Mouse (Mus musculus) G1E-ER4 (cell line): ENCODE data around the gene Hoxc11. TPM values are rescaled to one million over a fixed set of nuclear protein-coding genes. Genes with fewer than 3 reads are reported as not detected.

Experiments
- GATA1 ChIP-seq: IDR thresholded peaks from one replicate; pipeline ENCODE4 v1.8.0; 2012; ENCODE audit warnings: low read length, inconsistent platforms
- polyA plus RNA-seq: library from polyadenylated mRNA; stranded (reverse); fragments of >175 nt; gene quantifications from 2 replicates; pipeline ENCODE4 v1.2.3, GENCODE M21; 2012

Gene Hoxc11
- polyA plus RNA-seq, 1 experiment = not detected

GRCm38 (mm10) chr15:102927032-102927645 is 27.1 kb upstream of the Hoxc11 start:
- no peak for TF ChIP-seq GATA1

- TF ChIP-seq GATA1 = no peak
Observed at GRCm38 (mm10) chr15:102931706-102932358, 22.4 kb upstream of the Hoxc11 start.

DNA sequence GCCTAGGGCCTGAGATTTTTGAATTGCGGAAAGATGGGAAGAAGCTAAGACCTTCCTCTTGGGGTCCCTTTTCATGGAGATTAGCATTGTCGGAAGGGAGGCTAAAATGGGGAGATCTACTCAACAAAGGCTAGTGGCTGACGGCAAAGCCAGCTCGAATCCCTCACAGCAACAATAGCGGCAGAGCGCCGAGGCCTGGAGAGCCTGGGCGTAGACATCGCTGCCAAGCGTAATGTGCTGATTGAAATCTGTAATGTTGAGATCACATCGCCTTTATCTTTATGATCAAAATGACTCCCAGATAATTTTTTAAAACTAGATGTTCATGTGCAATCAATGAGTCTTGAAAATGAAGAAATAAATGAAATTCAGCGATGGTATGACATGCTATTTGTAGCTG is 19.8 kb upstream of the Hoxc11 start:
- TF ChIP-seq GATA1 = no peak

DNA sequence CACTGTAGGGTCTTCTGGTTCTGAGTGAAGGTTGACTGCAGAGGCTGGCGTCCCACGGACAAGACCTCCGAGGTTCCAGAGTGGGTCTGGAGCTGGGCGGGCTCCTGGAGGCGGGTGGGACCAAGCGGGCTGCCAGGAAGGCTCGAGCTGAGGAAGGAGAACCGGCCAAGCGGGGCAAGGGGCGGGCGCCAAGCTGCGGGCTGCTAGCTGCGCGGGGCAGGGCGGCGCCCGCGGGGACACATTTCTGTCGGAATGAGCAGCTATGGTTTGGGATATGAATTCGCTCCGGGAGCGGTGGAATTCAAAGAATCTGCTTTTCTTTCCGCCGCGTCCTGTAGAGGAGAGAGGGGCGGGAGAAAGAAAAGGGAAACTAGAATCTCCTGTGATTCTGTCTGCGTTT is 19.3 kb upstream of the Hoxc11 start:
- TF ChIP-seq GATA1 = no peak

- TF ChIP-seq GATA1 = no peak
Observed at GRCm38 (mm10) chr15:102936279-102936972, 17.8 kb upstream of the Hoxc11 start, which contains the start of gene Hoxc12. TSS of gene Hoxc12 (plus strand) at chr15:102936757.

DNA sequence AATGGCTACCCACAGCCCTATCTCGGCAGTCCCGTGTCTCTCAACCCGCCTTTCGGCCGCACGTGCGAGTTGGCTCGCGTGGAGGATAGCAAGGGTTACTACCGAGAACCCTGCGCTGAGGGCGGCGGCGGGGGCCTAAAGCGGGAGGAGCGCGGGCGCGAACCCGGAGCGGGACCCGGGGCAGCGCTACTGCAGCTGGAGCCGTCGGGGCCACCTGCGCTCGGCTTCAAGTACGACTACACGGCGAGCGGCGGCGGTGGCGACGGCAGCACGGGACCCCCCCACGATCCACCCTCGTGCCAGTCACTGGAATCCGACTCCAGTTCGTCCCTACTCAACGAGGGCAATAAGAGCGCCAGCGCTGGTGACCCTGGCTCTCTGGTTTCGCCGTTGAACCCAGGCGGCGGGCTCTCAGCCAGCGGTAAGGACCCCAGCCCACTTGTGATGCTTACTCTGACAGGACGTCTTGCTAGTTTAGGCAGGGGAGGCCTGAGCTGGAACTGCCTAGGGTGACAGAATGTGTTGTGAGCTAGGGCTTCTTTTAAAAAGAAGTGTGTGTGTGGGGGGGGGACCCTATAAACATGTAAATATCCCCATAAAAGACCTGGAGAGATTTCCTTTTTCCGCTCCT is 17.1 kb upstream of the Hoxc11 start:
- TF ChIP-seq GATA1 = no peak

- no peak for TF ChIP-seq GATA1
Observed at GRCm38 (mm10) chr15:102939256-102940155, 14.7 kb upstream of the Hoxc11 start.

GRCm38 (mm10) chr15:102942739-102943467 is 11.3 kb upstream of the Hoxc11 start:
- no peak for TF ChIP-seq GATA1

GRCm38 (mm10) chr15:102943468-102943813 is 10.8 kb upstream of the Hoxc11 start:
- no peak for TF ChIP-seq GATA1

GRCm38 (mm10) chr15:102945185-102946077 is 8.8 kb upstream of the Hoxc11 start:
- TF ChIP-seq GATA1 = peak; percentile 69

GRCm38 (mm10) chr15:102947276-102947675 is 7.0 kb upstream of the Hoxc11 start:
- TF ChIP-seq GATA1 = no peak

DNA sequence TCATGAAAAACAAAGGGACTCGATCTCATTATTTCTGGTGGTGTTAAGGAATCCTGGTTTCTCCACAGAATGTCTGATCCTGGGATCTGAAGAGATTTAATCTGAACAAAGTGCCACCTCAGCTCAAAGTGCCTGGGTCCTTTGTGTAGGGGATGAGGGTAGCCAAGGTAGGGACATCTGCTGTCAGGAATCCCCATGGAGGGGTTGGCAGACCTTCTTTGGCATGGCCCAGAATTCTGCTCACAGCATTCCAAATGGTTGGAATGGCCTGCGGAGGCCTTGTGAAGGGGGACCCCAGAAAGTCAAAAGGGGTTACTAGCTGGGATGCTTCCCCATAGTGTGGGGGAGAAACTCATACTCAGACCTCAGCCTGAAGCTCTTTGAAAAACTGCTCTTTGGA is 5.4 kb upstream of the Hoxc11 start:
- no peak for TF ChIP-seq GATA1

DNA sequence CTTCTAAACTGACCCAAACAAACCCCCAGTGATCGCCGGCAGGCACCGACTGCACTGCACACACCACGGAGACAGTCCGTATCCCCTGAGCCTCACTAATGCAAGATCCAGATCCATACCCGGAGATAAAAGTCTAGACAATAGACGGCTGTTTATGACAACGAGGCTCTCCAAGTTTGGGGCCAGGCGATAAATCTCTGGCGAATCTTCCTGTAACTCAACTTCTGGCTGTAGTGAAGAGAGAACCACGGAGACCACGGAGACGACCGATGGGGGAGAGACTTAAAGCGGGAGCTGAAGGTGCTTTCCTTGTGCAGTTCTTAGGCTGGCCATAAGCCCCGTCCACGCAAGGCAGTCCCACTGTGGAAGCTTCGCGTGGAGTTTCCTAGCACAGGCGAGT is 4.5 kb upstream of the Hoxc11 start:
- no peak for TF ChIP-seq GATA1

DNA sequence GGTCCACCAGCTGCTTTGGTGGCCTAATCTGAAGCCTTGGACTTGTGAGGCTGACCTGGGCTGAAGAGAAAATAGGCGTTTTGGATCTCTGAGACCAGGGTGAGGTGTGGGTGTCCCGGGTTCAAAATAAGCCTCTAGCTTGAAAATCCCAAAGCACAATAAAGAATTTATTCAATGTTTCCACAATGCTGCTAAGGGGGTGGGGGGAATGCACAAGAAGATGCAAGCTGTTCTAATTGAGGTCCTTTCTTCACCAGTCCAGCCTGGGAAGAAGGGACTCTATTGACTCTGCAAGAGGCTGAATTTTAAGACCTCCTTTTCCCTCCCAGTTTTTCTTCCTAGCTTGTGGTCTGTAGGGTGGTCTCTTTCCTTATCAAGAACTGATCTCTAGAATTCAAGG is 3.4 kb upstream of the Hoxc11 start:
- TF ChIP-seq GATA1 = no peak
